Mouse (Mus musculus) kidney, embryonic 15.5 days (tissue): ENCODE results near the gene Usp47. TPM values are rescaled to one million over a fixed set of nuclear protein-coding genes. Genes with fewer than 3 reads are reported as not detected.
"Not testable (repeated sequence)": the region's sequence is repeated elsewhere in the genome, so short reads cannot be mapped to it uniquely, and the experiment has no call there.

ENCODE experiments used
- ATAC-seq: fragments of 200-750 bp; cut with Nextera tagmentation; replicated peaks from 2 replicates; pipeline ENCODE4 v1.8.0; 2017; ENCODE audit warnings: moderate TSS enrichment; ENCODE audit not compliant: low FRiP score
- H3K27ac ChIP-seq: fragments of 300-500 bp; sonication (generic); 2 replicates; pipeline ENCODE4 v1.5.1; 2015; ENCODE audit warnings: mild to moderate bottlenecking, inconsistent platforms
- H3K27me3 ChIP-seq: fragments of 300-500 bp; sonication (generic); 2 replicates; pipeline ENCODE4 v1.6.1; 2015; ENCODE audit warnings: inconsistent platforms
- H3K36me3 ChIP-seq: fragments of 300-500 bp; sonication (generic); 2 replicates; pipeline ENCODE4 v1.6.1; 2015; ENCODE audit warnings: inconsistent platforms
- H3K4me1 ChIP-seq: fragments of 300-500 bp; sonication (generic); 2 replicates; pipeline ENCODE4 v1.6.1; 2015; ENCODE audit warnings: inconsistent platforms
- H3K4me2 ChIP-seq: fragments of 300-500 bp; sonication (generic); 2 replicates; pipeline ENCODE4 v1.6.1; 2015; ENCODE audit warnings: moderate library complexity, mild to moderate bottlenecking, inconsistent platforms
- H3K4me3 ChIP-seq: fragments of 300-500 bp; sonication (generic); replicated peaks from 2 replicates; pipeline ENCODE4 v1.5.1; 2015; ENCODE audit warnings: mild to moderate bottlenecking, inconsistent platforms
- H3K9ac ChIP-seq: fragments of 300-500 bp; sonication (generic); 2 replicates; pipeline ENCODE4 v1.6.1; 2015; ENCODE audit warnings: mild to moderate bottlenecking, inconsistent platforms
- H3K9me3 ChIP-seq: fragments of 300-500 bp; sonication (generic); replicated peaks from 2 replicates; pipeline ENCODE4 v1.6.1; 2016; ENCODE audit warnings: inconsistent platforms
- WGBS: fragments of 180-500 bp; shearing (Covaris S2); methylation state at CpG from one replicate; pipeline ENCODE4 v1.1.7; 2015; ENCODE audit warnings: mixed read lengths; 5-methylcytosine and 5-hydroxymethylcytosine counted together
- polyA plus RNA-seq: library from polyadenylated mRNA; unstranded; fragments of >200 nt; fragmentation: Nextera tagmentation; extraction: Ambion mirVana; gene quantifications from 2 replicates; pipeline ENCODE4 v1.2.1, GENCODE M21; 2015

Gene Usp47
- polyA plus RNA-seq, 1 experiment from 2014 or later = 62.0 TPM

DNA sequence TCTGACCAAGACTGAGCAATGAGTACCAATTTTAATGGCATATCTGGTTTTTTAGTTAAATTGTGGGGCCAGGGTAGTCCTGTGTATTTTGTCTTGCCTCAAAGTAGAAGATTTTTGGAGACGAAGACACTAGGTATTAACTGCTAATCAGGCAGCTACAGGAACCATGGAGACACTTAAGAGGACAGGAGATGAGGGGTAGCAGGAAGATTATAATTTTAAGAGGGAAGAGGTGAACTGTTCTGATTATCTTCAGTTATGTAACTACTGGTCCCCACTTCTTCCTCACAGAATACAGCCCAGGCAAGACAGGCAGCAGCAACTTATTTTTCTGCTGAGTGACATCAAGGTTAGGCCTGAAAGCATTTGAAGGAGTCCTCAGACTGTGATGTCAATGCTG, 21.9 kb downstream of the Usp47 start:
- H3K27ac ChIP-seq = no peak overlapping the region
- no peak overlapping the region for H3K4me2 ChIP-seq
- no peaks in the 10 kb centered on the region for H3K36me3 ChIP-seq
- H3K9ac ChIP-seq = no peak overlapping the region
- H3K9me3 ChIP-seq = no peaks in the 10 kb centered on the region
- H3K4me3 ChIP-seq = no peak overlapping the region
- WGBS = 91% methylated on average over 1 of the region's 1 CpGs
- H3K27me3 ChIP-seq = no peaks in the 10 kb centered on the region
- ATAC-seq = no peak
- H3K4me1 ChIP-seq = no peaks in the 10 kb centered on the region

DNA sequence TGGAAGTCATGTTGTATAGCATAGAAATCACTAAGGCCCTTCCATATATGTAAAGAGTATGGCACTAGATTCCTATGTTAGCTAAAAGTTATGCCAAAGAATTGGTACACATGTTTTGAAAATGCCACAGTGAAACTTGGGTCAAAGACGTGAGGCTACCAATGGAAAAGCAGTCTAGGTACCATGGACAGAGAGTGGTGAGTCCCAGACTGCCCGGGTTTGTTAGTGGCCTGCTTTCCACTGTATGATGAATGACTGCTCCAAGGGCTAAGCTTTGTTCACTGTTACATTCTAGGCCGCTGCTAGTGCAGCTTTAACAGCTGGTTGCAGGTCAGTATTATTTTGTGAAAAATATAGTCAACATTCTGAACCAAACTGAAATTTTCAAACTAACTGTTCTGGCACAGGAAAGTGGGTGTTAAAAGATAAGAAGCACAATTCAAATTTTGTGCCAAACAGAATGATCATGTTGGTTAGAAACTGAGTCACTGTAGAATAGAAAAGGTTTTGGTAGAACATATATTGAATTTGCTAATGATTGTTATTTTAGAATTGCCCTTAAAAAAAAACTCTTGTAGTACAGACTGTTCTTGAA, 22.6 kb downstream of the Usp47 start:
- H3K9ac ChIP-seq = no peak overlapping the region
- H3K27ac ChIP-seq = no peak overlapping the region
- 52% methylated on average over 3 of the region's 3 CpGs for WGBS
- H3K4me3 ChIP-seq = no peak overlapping the region
- ATAC-seq = no peak
- H3K4me1 ChIP-seq = no peaks in the 10 kb centered on the region
- H3K9me3 ChIP-seq = no peaks in the 10 kb centered on the region
- H3K4me2 ChIP-seq = no peak overlapping the region
- no peaks in the 10 kb centered on the region for H3K36me3 ChIP-seq
- no peaks in the 10 kb centered on the region for H3K27me3 ChIP-seq

DNA sequence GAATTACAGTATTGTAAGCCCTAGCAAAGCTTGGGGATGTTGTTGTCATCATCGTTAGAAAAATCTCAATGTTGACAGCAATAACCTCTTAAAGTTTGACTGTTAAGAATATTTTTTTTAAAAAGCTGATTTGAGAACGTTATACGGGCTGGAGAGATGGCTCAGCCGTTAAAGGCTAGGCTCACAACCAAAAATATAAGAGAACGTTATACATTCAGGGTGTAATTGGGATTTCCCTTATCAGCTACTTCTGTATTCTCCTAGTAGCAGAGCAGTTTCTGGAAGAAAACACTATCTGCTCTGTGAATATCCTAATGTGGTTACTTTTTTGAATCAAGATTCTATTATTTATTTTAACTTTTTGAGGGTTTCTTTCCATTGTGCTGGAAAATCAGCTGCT, 25.3 kb downstream of the Usp47 start:
- 93% methylated on average over 5 of the region's 5 CpGs for WGBS
- H3K36me3 ChIP-seq = peaks cover 4% of the 10 kb centered on the region; the same call in 1 of the 2 replicates

DNA sequence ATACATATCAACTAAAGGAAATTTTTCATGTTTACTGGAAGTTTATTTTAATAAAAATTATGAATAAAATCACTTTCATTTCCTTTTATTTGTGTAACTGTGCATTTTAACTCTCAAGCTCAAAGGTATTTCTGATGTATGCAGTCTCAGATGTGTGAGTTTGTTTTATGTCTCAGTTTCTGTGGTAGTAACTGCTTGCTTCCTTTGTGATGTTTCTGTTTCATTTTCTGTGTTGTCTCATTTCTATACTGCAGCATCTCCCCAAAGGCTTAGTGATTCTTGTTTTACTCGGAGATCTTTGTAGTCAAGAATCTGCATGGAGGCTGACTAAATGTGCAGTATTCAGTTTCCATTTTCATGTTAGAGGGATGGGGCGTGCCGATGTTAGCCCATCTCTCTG, 30.4 kb downstream of the Usp47 start:
- Histone ChIP-seq H3K27ac (no peak overlapping the region), H3K4me1 (no peaks in the 10 kb centered on the region), H3K36me3 (peaks cover 37% of the 10 kb centered on the region), H3K9ac (no peak overlapping the region), H3K4me2 (no peak overlapping the region), H3K4me3 (no peak overlapping the region), H3K9me3 (no peaks in the 10 kb centered on the region), H3K27me3 (no peaks in the 10 kb centered on the region)
- 90% methylated on average over 3 of the region's 3 CpGs for WGBS
- no peak for ATAC-seq

More for the DNA sequence above, 25.3 kb downstream of the Usp47 start:
- Histone ChIP-seq H3K4me3 (no peak overlapping the region), H3K4me2 (no peak overlapping the region), H3K27ac (no peak overlapping the region), H3K4me1 (no peaks in the 10 kb centered on the region), H3K27me3 (no peaks in the 10 kb centered on the region), H3K9me3 (no peaks in the 10 kb centered on the region), H3K9ac (no peak overlapping the region)
- no peak for ATAC-seq

DNA sequence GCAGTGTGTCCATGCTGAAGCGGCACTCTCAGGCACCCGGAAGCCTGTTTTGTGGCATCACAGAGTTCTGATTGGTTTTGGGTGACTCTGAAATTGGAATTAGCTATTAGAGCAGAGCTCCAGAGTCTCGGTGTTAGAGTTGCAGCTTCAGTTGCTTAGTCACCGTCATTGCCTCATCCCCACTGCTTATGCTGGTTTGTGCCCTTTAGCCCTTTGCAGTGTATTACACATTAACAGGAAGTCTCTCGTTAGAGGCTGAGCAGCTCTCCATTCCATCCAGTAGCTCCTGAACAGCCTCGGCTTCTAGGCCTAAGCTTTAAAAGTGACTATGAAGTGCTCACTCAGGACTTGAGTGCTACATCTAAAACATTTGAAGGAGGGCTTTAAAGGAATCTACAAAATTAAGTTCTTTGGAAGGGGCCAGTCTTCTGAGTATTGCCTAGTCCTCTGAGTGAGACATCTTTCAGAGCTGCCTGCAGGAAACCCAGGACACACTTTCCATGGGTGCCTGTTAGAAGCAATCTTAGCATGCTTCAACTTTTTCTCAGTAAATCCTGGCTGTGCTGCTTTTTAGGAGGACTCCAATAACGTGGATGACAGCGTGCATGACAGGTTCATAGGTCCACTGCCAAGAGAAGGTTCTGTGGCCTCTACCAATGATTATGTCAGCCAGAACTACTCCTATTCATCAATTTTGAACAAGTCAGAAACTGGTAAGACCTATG, 32.8 kb downstream of the Usp47 start:
- 72% methylated on average over 8 of the region's 8 CpGs for WGBS
- peak; percentile 62; the same call in 1 of the 2 replicates for ATAC-seq

DNA sequence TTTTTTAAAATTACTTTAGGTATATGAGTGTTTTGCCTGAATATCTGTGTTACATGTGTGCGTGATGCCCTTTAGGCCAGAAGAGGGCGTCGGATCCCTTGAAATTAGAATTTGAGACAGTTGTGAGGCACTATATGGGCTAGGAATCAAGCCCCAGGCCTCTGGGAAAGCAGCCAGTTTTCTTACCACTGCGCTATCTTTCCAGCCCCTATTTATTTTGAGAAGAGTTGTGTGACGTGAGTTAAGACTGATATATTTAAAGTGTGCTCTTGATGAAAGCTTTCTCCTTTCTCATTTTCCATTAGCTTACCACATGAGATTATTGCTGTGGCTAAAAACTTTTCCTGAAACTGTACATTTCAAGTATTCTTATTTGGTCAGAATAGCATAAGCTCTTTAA, 51.6 kb downstream of the Usp47 start:
- 85% methylated on average over 5 of the region's 5 CpGs for WGBS
- Histone ChIP-seq H3K9ac (no peak overlapping the region), H3K9me3 (no peaks in the 10 kb centered on the region), H3K27ac (no peak overlapping the region), H3K4me1 (0 out of 2 replicates have a peak, but pooled peaks cover 5% of the 10 kb centered on the region), H3K4me2 (no peak overlapping the region), H3K36me3 (peaks cover 56% of the 10 kb centered on the region), H3K27me3 (no peaks in the 10 kb centered on the region), H3K4me3 (no peak overlapping the region)
- ATAC-seq = no peak

More for the DNA sequence above, 32.8 kb downstream of the Usp47 start:
- H3K27me3 ChIP-seq = no peaks in the 10 kb centered on the region
- H3K36me3 ChIP-seq = peaks cover 49% of the 10 kb centered on the region
- H3K9ac ChIP-seq = no peak overlapping the region
- no peaks in the 10 kb centered on the region for H3K4me1 ChIP-seq
- no peak overlapping the region for H3K27ac ChIP-seq
- no peak overlapping the region for H3K4me3 ChIP-seq
- no peak overlapping the region for H3K4me2 ChIP-seq
- H3K9me3 ChIP-seq = no peaks in the 10 kb centered on the region

DNA sequence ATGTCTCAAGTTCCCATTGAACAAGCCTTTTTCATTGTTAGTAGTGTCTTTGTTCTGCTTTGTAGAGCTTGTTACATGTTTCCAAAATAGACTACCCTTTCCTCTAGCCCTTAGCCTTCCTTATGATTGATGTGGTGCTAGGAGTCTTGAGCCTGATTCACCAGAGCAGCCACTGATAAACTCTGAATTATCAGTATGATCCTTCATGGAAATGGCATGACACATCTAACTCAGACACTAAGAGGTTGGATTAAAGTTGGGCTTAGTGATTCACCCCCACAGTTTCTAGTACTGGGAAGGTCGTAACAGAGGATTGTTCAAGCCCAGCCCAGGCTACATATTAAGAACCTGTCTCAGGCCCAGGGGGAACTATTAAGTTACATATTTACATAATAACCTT, 59.3 kb downstream of the Usp47 start:
- no peaks in the 10 kb centered on the region for H3K27me3 ChIP-seq
- H3K9me3 ChIP-seq = no peaks in the 10 kb centered on the region
- no peaks in the 10 kb centered on the region for H3K4me1 ChIP-seq
- no peak overlapping the region for H3K27ac ChIP-seq
- no peak overlapping the region for H3K4me3 ChIP-seq
- H3K4me2 ChIP-seq = no peak overlapping the region
- WGBS = 75% methylated on average over 1 of the region's 1 CpGs
- H3K36me3 ChIP-seq = peaks cover 79% of the 10 kb centered on the region
- no peak for ATAC-seq
- no peak overlapping the region for H3K9ac ChIP-seq

DNA sequence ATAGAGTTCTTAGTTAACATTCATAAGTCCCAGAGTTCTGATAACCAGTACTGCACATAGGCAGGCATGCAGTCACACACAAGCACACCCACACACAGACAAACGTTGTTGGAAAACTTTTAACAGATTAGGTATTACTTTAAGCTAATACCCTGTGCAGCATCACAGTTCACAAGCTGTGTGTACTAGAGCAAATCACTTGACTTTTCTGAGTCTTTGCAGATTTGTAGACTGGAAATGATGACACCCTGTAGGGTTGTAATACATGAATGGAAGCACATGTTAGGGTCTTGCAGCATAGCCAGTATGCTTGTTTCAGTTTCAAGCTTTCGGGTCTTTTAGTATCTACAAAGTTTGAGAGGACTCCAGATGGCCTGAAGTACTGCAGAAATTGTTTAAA, 60.9 kb downstream of the Usp47 start:
- no peak overlapping the region for H3K27ac ChIP-seq
- ATAC-seq = no peak
- WGBS = 82% methylated on average over 2 of the region's 2 CpGs
- H3K36me3 ChIP-seq = peaks cover 77% of the 10 kb centered on the region
- no peak overlapping the region for H3K4me2 ChIP-seq
- H3K27me3 ChIP-seq = no peaks in the 10 kb centered on the region
- H3K4me1 ChIP-seq = no peaks in the 10 kb centered on the region
- no peak overlapping the region for H3K9ac ChIP-seq
- no peaks in the 10 kb centered on the region for H3K9me3 ChIP-seq
- no peak overlapping the region for H3K4me3 ChIP-seq

DNA sequence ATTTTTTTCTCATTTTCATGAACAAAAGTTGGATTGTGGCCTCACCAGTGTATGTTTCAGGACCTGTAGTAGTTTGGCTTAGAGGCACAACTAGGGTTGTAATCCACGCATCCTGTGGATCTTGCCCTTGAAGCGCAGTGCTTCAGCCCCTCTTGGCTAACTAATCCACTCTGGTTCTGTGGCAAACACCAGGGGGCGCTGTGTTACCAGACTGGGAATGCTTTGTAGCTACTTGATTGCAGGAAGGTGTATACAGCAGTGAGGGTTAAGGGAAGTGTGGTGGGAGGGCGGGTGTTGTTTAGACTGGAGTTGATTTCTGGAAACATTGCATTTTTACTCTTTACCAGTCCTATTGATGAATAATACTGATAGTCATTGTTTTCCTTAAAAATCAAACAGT, 61.8 kb downstream of the Usp47 start:
- no peak for ATAC-seq
- H3K27ac ChIP-seq = no peak overlapping the region
- no peak overlapping the region for H3K9ac ChIP-seq
- no peaks in the 10 kb centered on the region for H3K9me3 ChIP-seq
- H3K27me3 ChIP-seq = no peaks in the 10 kb centered on the region
- no peak overlapping the region for H3K4me3 ChIP-seq
- H3K4me1 ChIP-seq = no peaks in the 10 kb centered on the region
- no peak overlapping the region for H3K4me2 ChIP-seq
- WGBS = 41% methylated on average over 4 of the region's 4 CpGs
- peaks cover 78% of the 10 kb centered on the region for H3K36me3 ChIP-seq

DNA sequence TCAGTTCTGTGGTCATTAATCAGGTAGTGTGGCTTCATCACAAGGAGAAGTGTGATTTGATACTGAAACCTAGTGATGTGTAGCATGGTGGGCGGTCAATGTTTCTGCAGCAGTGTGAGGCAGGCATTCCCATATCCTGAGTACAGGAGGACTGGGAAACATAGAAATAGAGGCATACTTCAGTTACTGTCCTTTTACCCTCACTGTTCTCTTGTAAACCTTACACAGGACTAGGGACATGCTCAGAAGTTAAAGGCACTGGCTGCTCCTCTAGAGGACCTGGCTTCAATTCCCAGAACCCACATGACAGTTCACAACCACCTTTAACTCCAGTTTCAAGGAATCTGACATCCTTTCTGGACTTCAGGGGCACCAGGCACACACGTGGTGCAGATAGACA, 62.9 kb downstream of the Usp47 start:
- no peaks in the 10 kb centered on the region for H3K27me3 ChIP-seq
- H3K27ac ChIP-seq = no peak overlapping the region
- H3K4me1 ChIP-seq = no peaks in the 10 kb centered on the region
- no peaks in the 10 kb centered on the region for H3K9me3 ChIP-seq
- H3K4me2 ChIP-seq = no peak overlapping the region
- 72% methylated on average over 2 of the region's 2 CpGs for WGBS
- no peak overlapping the region for H3K9ac ChIP-seq
- peaks cover 79% of the 10 kb centered on the region for H3K36me3 ChIP-seq
- no peak overlapping the region for H3K4me3 ChIP-seq
- no peak for ATAC-seq

DNA sequence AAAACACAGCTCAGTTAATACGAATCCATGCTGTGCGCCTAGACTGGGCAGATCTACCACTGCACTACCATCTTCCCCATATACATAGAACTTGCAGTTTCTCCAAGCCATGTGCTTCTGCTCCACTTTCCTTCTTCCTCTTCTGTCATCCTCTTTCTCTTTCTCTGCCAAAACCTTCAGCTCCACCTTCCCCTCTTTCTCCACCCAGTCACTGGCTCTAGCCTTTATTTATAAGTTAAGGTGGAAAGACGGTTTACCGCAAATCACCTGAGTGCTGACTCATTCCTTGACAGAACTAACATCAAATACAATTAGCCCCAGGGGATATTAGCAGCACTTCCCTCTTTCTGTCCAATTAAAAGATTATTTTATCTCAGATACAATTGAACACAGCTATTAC, 71.6 kb downstream of the Usp47 start:
- H3K4me3 ChIP-seq, H3K4me1 ChIP-seq, H3K9ac ChIP-seq, ATAC-seq, H3K9me3 ChIP-seq, H3K27ac ChIP-seq, H3K27me3 ChIP-seq, H3K4me2 ChIP-seq: not testable (repeated sequence)
- peaks cover 95% of the 10 kb centered on the region for H3K36me3 ChIP-seq
- WGBS = 90% methylated on average over 4 of the region's 4 CpGs

DNA sequence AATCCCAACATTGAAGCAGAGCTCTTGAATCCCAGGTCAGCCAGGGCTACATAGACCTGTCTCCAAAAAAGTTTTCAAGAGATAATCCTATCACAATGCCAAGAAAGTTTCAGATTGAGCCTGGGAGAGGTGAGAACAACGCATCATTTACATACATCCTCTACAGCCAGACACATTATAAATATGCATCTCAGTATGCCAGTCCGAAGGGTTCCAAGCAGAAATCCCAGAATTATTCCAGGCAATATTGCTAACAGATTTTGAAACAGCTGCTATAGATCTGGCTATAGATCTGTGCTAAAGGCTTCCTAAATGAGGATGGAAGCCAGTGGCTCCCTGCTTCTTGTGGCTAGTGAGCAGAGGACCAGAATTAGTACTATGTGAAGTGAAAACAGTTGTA, 77.6 kb downstream of the Usp47 start:
- no peak overlapping the region for H3K9ac ChIP-seq
- no peak overlapping the region for H3K27ac ChIP-seq
- H3K4me3 ChIP-seq = no peak overlapping the region
- no peaks in the 10 kb centered on the region for H3K9me3 ChIP-seq
- peaks cover 91% of the 10 kb centered on the region for H3K36me3 ChIP-seq
- ATAC-seq = no peak
- H3K4me2 ChIP-seq = no peak overlapping the region
- WGBS = 94% methylated on average over 2 of the region's 2 CpGs
- H3K27me3 ChIP-seq = no peaks in the 10 kb centered on the region
- H3K4me1 ChIP-seq = no peaks in the 10 kb centered on the region

DNA sequence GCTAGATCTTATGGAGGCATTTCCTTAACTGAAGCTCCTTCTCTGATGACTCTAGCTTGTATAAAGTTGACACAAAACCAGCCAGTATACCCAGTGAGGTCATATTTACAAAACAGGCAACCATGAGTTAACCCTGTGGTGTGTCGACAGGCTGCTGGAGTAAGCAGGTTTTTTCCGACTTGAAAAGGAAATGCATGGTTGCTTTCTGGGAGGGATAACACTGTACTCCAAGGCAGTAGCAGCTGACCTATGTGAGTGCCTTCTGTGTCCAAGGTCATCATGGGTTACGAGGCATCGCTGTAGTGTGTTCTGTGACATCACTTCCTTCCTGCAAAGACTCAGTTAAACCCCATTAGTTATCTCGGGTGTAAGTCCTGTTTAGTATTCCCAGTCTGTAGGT, 79.6 kb downstream of the Usp47 start:
- ATAC-seq = no peak
- no peaks in the 10 kb centered on the region for H3K4me1 ChIP-seq
- H3K9me3 ChIP-seq = no peaks in the 10 kb centered on the region
- peaks cover 92% of the 10 kb centered on the region for H3K36me3 ChIP-seq
- no peak overlapping the region for H3K4me2 ChIP-seq
- no peak overlapping the region for H3K4me3 ChIP-seq
- no peak overlapping the region for H3K27ac ChIP-seq
- no peaks in the 10 kb centered on the region for H3K27me3 ChIP-seq
- WGBS = 58% methylated on average over 5 of the region's 5 CpGs
- no peak overlapping the region for H3K9ac ChIP-seq
